Mouse (Mus musculus) T-helper 17 cell (primary cell): ENCODE measurements around the gene Adap2.

ENCODE experiments used
- in situ Hi-C, 2 experiments: fragments of 300-600 bp; cut with MboI, MseI; formaldehyde crosslinking; loops; 1 replicate in 1 of 2; 2 replicates in 1 of 2; pipeline ENCODE4 v1.15.1; 2025; ENCODE audit warnings: high pct_unique_total_duplicates in 2 of 2

Gene Adap2

DNA sequence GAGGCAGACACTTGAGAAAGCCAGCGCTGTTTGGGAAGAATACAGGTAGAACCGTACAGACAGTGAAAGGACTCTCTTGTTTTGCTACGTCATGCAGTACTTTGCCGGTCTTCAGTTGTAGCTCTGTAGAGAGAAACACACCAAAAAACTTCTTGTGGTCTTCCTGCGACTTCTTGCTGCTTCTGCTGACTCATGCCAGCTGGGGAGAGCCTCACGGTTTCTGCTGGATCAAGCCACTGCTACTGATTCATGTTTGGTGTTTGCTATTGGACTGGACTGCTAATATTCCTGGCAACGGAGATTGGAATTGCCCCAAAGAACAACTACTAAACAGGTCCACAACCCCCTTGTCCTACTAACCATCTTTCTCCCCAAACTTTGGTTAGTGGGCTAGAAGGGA lies 42.4 kb downstream of the Adap2 start:
- in situ Hi-C loops, result no loop called here

DNA sequence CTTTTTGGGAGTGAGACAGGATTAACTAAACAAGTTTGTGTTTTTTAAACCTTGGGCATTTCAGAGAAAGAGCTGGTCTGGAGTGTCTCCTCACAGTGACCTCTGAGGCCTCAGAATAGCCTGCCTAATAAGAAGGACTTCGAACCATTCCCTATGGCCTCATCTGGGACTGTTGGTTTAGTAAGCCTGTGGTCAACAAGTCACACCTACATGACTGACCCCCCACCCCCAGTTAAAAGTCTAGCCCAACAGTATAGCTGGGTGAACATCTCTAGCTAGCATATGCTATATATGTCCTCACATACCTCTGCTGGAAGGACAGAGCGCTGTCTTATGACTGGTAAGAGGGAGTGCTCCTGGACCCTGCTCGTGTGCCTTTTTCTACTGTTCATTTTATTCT lies 45.4 kb downstream of the Adap2 start:
- in situ Hi-C loops, result no loop called here

DNA sequence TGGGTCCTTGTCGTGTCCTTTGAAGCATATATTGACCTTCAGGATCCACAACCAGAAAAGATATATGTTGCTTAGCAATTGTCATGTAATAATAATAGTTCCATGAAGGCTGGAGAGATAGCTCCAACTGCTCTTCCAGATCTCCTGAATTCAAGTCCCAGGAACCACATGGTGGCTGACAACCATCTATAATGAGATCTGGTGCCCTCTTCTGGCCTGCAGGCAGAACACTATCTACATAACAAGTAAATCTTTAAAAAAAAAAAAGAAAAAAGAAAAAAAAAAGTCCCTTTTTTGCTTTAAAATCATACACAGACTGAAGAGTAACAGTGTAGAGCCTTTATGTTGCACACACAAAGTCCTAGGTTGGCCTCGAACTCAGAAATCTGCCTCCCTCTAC lies 45.9 kb downstream of the Adap2 start:
- in situ Hi-C loops, result no loop called here

DNA sequence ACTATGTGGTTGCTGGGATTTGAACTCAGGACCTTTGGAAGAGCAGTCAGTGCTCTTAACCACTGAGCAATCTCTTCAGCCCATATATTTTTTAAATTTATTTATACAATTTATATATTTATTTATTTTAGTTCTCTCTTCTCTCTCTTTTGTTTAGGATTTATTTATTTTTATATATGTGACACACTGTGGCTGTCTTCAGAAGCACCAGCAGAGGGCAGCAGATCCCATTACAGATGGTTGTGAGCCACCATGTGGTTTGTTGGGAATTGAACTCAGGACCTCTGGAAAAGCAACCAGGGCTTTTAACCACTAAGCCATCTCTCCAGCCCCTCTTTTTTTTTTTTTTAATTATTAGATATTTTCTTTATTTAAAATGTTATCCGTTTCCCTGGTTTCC lies 46.4 kb downstream of the Adap2 start:
- in situ Hi-C loops, result no loop called here

DNA sequence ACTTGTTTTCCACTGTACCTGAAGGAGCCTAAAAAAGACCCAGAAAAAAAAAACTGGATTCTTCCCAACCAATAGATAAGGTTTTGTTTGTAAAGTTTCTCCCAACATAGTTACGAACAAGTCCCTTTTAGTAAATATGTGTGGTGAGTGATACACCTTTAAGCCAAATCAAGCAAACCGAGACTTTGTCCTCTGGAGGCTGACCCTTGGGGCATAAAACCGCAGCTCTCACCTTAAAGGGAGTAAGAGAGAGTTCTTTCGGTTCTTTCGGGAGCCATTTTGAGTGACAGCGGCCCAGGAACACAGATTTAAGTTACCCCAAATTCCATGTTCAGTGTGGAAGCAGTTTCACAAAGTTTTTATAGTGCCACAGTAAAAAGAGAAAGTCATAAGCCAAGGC lies 48.4 kb downstream of the Adap2 start:
- in situ Hi-C loops, result no loop called here

DNA sequence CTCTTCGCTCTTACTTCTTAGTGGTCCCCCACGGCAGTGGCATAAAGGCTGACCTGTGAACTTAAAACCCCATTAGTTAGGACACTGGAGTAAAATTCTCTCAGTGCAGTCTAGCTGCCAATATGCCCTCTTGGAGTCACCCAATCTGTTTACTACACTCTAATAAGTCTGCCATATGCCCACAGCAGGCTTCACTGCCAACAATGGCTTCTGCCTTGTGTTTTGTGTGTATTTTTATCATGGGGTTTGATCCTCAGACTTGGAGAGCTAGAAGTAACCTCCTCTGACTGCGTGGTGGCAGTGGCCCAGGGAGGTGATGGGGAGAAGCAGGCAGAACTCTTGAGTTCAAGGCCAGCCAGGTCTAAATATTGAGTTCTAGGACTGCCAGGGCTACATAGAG lies 50.1 kb downstream of the Adap2 start:
- in situ Hi-C loops, result no loop called here

DNA sequence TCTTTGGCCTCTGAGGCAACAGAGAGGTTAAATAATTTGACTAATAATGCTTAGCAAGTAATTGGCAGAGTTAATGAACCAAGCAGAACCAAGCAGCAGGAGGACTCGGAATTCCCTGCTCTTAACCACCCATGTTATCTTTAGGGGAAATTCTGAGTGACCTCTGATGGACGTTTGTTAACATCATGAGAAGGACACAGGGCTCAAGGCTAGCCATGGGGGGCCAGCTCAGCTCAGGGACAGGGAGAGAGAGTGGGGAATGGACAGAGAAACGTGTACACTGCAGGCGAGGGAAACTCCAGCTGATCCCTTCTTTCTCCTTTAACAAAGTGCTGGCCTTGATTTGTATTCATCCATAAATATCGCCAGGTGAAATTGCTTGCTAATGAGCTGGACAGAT lies 51.0 kb downstream of the Adap2 start:
- in situ Hi-C loops, result no loop called here

DNA sequence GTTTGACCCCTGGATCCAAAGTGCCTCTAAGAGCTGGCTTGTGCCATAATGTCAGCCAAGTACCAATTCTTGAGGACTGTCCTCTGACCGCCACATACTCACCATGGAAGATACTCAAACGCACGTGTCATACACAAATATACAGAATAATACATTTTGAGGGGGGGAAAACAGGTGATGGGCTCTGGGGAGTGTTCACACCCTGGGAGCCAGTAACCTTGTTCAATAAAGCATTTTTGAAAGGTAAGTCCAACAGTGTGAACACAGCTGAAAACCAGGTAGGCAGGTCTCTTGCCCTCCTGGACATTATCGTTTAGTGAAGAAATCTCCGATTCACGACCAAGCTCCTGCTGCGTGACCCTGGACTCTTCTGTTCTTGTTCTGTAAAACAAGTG lies 54.6 kb downstream of the Adap2 start:
- in situ Hi-C loops, result no loop called here

DNA sequence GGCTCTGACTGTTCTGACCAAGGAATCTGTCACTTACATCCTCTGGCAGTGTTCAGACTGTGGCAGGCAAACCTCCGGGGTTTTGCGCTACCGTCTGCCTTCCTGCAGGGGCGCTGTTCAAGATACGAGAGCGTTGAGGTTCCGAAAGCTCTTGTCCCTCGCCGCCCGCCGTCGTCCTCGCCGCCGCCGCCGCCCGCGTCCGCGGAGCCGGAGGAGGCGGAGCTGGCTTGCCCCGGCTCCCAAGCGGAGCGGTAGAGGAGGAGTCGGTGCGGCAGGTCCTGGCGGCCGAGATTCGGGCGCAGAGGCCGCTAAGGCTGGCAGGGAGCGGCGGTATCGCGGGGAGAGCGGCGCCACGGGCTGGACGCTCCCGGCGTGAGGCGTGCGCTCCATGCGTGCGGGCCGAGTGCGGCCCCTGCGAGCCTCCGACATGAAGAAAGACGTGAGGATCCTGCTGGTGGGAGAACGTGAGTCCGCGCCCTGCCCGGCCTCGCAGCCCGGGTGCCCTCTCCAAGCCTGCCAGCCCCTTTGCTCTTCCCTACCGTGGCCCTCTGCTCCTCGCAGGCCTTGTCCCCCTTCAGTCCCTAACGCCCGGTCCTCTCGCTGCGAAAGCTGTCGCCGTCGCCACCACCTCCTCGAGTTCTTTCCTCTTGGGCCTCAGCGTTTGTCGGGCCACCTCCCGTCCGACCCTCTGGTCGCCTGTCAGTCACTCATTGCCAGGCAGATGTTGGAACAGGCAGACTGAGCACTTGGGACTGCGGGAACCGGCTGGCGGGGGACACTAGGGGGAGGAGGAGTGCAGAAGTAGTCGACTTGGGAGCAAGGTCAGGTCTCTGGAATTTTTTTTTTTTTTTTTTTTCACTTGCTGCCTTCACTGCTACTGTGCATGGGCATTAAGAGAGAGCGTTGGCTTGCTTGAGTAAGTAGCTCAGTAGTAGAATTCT lies 55.2 kb downstream of the Adap2 start, which contains the start of gene Rhot1:
Gene Rhot1 (plus strand): TSS at position 160 of the 941 bp plus-strand sequence.
- in situ Hi-C loops, result no loop called here

DNA sequence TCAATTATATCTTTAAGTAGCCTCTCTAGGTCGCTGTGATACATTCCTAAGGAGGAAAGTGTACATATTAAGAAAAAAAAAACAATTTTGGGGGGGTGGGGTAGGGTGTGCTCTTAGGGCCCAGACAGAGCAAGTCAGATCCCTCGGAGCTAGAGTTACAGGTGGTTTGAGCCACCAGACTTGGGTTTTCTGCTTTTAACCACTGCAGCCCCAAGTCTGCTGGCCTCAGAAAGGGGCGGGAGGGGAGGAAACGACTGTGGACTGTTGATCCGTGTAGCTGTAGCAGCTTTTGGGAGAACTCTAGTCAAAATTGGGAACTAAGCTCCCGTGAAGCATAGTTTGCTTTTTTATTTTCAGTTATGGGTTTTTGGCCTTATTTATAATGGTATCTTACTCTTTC lies 56.4 kb downstream of the Adap2 start:
- in situ Hi-C loops, result no loop called here

DNA sequence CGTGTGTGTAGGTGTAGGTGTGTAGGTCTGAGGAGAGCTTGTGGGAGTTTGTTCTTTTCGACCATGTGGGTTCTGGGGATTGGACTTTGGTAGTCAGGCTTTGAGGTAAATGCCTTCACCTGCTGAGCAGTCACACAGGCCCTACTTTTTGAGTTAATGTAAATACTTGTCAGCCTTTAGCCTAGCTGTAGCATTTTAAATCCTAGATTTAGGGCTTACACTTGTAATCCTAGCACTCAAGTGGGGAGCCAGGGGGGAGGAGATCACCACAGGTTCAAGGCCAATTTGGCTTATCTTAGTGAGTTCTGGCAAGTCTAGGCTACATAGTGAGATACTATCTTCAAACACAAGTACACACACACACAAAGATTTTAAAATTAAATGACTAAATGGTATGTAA lies 58.4 kb downstream of the Adap2 start:
- in situ Hi-C loops, result no loop called here

DNA sequence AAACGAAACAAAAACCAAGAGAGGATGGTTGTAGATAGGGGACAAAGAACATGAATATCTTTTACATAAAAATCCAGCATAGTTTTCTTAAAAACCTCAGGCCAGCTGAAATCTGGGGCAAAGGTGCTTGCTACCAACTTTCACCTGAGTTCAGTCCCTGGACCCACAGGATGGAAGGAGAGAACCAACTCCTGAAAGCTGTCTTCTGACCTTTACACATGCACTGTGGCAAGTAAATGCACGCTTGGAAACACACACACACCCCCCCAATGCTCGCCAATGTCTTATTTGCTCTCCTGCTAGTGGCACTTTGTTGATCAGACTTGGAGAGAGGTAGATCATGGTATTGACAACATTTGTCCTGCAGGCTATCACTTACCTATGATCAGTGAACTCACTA lies 61.4 kb downstream of the Adap2 start:
- in situ Hi-C loops, result no loop called here

DNA sequence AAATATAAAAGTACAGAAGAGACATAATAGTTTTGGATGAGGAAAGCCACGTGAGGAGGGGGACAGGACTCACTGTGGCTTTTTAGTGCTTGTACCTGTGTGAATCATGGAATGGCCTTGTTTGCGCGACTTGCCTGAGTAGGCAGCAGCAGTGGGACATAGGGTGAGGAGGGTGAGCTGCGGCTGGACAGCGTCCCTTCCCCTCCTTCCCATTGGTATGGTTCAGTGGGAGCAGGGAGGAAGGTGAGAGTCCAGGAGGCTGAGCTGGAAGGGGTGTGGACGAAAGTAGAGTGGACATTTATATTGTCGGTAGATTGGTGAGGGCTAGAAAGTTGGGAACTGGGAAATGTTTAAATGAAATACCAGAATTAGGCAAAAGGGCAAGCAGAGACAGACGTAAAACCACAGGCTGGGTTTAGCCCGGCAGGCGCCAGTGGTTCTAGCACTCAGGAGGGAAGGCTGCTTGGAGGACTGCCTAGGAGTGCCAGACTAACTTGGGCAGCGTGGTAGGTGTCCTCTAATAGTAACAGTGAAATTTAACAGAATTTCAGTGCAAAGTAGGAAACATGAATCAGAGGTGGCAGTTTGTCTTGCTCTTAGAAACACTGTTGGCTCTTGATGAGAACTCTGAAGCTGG lies 64.9 kb downstream of the Adap2 start:
- in situ Hi-C loops, result no loop called here
